ENCODE assay signal across 14 mouse cellular contexts in the genomic region with DNA sequence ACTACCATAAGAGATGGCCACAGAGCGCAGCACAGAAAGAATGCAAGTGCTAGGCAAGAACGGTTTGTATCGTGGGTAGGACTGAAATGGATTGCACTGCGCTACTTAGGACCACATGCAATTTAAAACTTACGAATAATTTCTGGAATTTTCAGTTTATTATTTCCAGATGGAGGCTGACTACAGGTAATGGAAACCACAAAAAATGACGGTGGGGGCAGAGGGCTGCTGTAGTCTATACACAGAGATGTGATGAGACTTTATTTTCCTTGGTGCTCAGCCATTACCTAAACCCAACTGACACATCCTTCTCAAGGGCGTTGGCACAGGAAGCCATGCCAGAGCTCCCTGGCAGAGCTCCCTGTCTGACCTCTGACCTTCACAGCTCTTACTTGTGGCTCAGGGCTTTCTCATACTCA.
DNase-seq lines count a peak whose midpoint lies in the region; ATAC-seq and TF ChIP-seq lines count a peak whose summit lies in the region.
"Had no signal": no experiment of that assay in that cellular context is flagged by ENCODE, and none has a peak within 500 bp of the region (broad histone marks: within the 10 kb centered on the region; RNA-seq: fewer than 3 reads in every experiment).

No protein-coding gene starts in this region.

- CTCF ChIA-PET in Patski (lab: Charles Lee) = interaction anchor here (1.9 kb wide), 1 partner anchor 14 kb away, joined by 4 read pairs; no protein-coding TSS in a partner anchor

- H3K27me3 ChIP-seq in kidney, embryonic 16.5 days (ENCODE audit: insufficient read depth, low read length) = no peaks in the 10 kb centered on the region
- H3K27me3 ChIP-seq in Patski = no peaks in the 10 kb centered on the region
- H3K27me3 ChIP-seq in embryonic facial prominence, embryonic 14.5 days (replicated peaks; ENCODE audit: control insufficient read depth, insufficient read depth, low read length) = no peaks in the 10 kb centered on the region
- H3K27me3 ChIP-seq: midbrain, embryonic 13.5 days; neural tube, embryonic 12.5 days had no signal

- peak; percentile 42 for DNase-seq in kidney, adult 11 months
- DNase-seq in 3T3-L1 (ENCODE audit: low read depth, low spot score) (peak; percentile 94), Patski (ENCODE audit: low read depth, low spot score) (no peak)
- peak; percentile 68 for DNase-seq in embryonic facial prominence, embryonic 14.5 days (ENCODE audit: low spot score)
- no peak for DNase-seq in cerebellum, postnatal 14 days
- DNase-seq: cerebellum, adult 11-12 months; gastrocnemius, postnatal 14 days; liver, postnatal 0 days; right cerebral cortex, postnatal 25 days had no signal

- H3K9me3 ChIP-seq in kidney, embryonic 16.5 days (ENCODE audit: low read length) = no peaks in the 10 kb centered on the region
- no peaks in the 10 kb centered on the region for H3K9me3 ChIP-seq in embryonic facial prominence, embryonic 14.5 days (ENCODE audit: control insufficient read depth, low read length)
- H3K9me3 ChIP-seq: midbrain, embryonic 13.5 days; neural tube, embryonic 12.5 days had no signal

- in situ Hi-C loops in Patski (cut with MboI; ENCODE audit: low pct_unique_long_range_greater_than_20kb) = no loop called here

- H3K9ac ChIP-seq in kidney, embryonic 16.5 days (replicated peaks; ENCODE audit: low read length) = no peak overlapping the region
- no peak overlapping the region for H3K9ac ChIP-seq in embryonic facial prominence, embryonic 14.5 days (ENCODE audit: low read depth, low read length)
- H3K9ac ChIP-seq: liver, postnatal 0 days; midbrain, embryonic 13.5 days; neural tube, embryonic 12.5 days had no signal

- POLR2A ChIA-PET in Patski (lab: Charles Lee) = no interaction called here

- H3K27ac ChIP-seq in kidney, embryonic 16.5 days (ENCODE audit: low read length) = no peak overlapping the region
- peak overlapping the region; percentile 68; the same call in 1 of the 2 replicates for H3K27ac ChIP-seq in embryonic facial prominence, embryonic 14.5 days (replicated peaks; ENCODE audit: low read depth, low read length)
- H3K27ac ChIP-seq: midbrain, embryonic 13.5 days; neural tube, embryonic 12.5 days had no signal

- H3K4me2 ChIP-seq in kidney, embryonic 16.5 days (replicated peaks; ENCODE audit: low read depth, low read length) = no peak overlapping the region
- no peak overlapping the region; the same call in 1 of the 2 replicates for H3K4me2 ChIP-seq in embryonic facial prominence, embryonic 14.5 days (ENCODE audit: low read depth, low read length)
- H3K4me2 ChIP-seq: midbrain, embryonic 13.5 days; neural tube, embryonic 12.5 days had no signal

- 86% methylated on average over 7 of the region's 7 CpGs for WGBS in kidney, embryonic 16.5 days
- WGBS in embryonic facial prominence, embryonic 14.5 days = 27% methylated on average over 7 of the region's 7 CpGs

- ATAC-seq in kidney, embryonic 16.5 days (ENCODE audit: low FRiP score, low TSS enrichment) = no peak
- ATAC-seq in Patski = peak; percentile 57
- ATAC-seq in embryonic facial prominence, embryonic 14.5 days (ENCODE audit: low read depth) = peak; percentile 78
- ATAC-seq in erythroid progenitor cell, adult 5-6 weeks (replicated peaks; ENCODE audit: low FRiP score, poor library complexity, severe bottlenecking) = no peak
- ATAC-seq in inflammation-experienced regulatory T-cells, adult 6 months = no peak
- ATAC-seq: liver, postnatal 0 days; midbrain, embryonic 13.5 days had no signal

- no peak overlapping the region for H3K4me3 ChIP-seq in kidney, embryonic 16.5 days (ENCODE audit: low read length)
- H3K4me3 ChIP-seq in embryonic facial prominence, embryonic 14.5 days (ENCODE audit: low read depth, low read length) = no peak overlapping the region
- H3K4me3 ChIP-seq: midbrain, embryonic 13.5 days; neural tube, embryonic 12.5 days had no signal

- TF ChIP-seq CTCF in Patski (IDR thresholded peaks at IDR 0.05) = no peak

- H3K36me3 ChIP-seq in kidney, embryonic 16.5 days (ENCODE audit: insufficient read depth, low read length) = peaks cover 35% of the 10 kb centered on the region
- H3K36me3 ChIP-seq in embryonic facial prominence, embryonic 14.5 days (ENCODE audit: control insufficient read depth, insufficient read depth, low read length) = peaks cover 52% of the 10 kb centered on the region

- no peaks in the 10 kb centered on the region for H3K4me1 ChIP-seq in kidney, embryonic 16.5 days (ENCODE audit: insufficient read depth, low read length)
- H3K4me1 ChIP-seq in embryonic facial prominence, embryonic 14.5 days (ENCODE audit: control insufficient read depth, insufficient read depth, low read length) = peaks cover 7% of the 10 kb centered on the region
- H3K4me1 ChIP-seq: midbrain, embryonic 13.5 days; neural tube, embryonic 12.5 days had no signal

Comparison
In these comparisons a context has a peak if more than half of its experiments do, and no peak if none do; other contexts are left out.
1. DNase-seq: peak in kidney, adult 11 months (single experiment), 3T3-L1 (single experiment) and embryonic facial prominence, embryonic 14.5 days (single experiment); none in Patski (single experiment) and cerebellum, postnatal 14 days (0 of 2).
2. ATAC-seq: peak in Patski (single experiment) and embryonic facial prominence, embryonic 14.5 days (single experiment); none in kidney, embryonic 16.5 days (single experiment), erythroid progenitor cell, adult 5-6 weeks (single experiment) and inflammation-experienced regulatory T-cells, adult 6 months (single experiment).